Mouse (Mus musculus) kidney, adult 2 months (tissue): ENCODE data around the gene Cdh13.

Source experiments
- CTCF ChIP-seq: fragments of 200-500 bp; conservative IDR thresholded peaks from 2 replicates; pipeline ENCODE4 v1.5.1; 2011; ENCODE audit warnings: low read depth, mild to moderate bottlenecking, control low read depth, low read length, moderate library complexity, mixed read lengths; ENCODE audit not compliant: insufficient read depth, insufficient read length
- POLR2A ChIP-seq: fragments of 200-500 bp; IDR thresholded peaks from one replicate; pipeline ENCODE4 v1.6.1; 2011; ENCODE audit warnings: low read depth, low read length, control low read depth

- TF ChIP-seq CTCF = no peak
- TF ChIP-seq POLR2A = no peak
These were observed 268.9 kb downstream of the Cdh13 start for GRCm38 (mm10) chr8:118552397-118552796.
